Mouse (Mus musculus) olfactory bulb, adult 2 months (tissue): Measurements from ENCODE around the gene Frg2f1.

Source experiments
- CTCF ChIP-seq: fragments of 200-500 bp; IDR thresholded peaks from 2 replicates; pipeline ENCODE4 v1.5.1; 2012; ENCODE audit warnings: low read depth, mild to moderate bottlenecking, low read length, moderate library complexity; ENCODE audit not compliant: insufficient read depth
- POLR2A ChIP-seq: fragments of 200-500 bp; IDR thresholded peaks from 2 replicates; pipeline ENCODE4 v1.6.1; 2012; ENCODE audit warnings: mild to moderate bottlenecking, low read depth, low read length, moderate library complexity; ENCODE audit not compliant: insufficient read depth

GRCm38 (mm10) chr4:119574504-119574903 lies 35.2 kb upstream of the Frg2f1 start:
- TF ChIP-seq CTCF (no peak), POLR2A (no peak)
